Mouse (Mus musculus) lung, adult 2 months (tissue): ENCODE measurements around the gene Acap1.

Experiments
- CTCF ChIP-seq: fragments of 200-500 bp; IDR thresholded peaks from 2 replicates; pipeline ENCODE4 v1.5.1; 2011; ENCODE audit warnings: mild to moderate bottlenecking, low read length, control low read depth; ENCODE audit not compliant: insufficient read depth
- POLR2A ChIP-seq: fragments of 200-500 bp; IDR thresholded peaks from 2 replicates; pipeline ENCODE4 v1.6.1; 2011; ENCODE audit warnings: low read depth, mild to moderate bottlenecking, control low read depth, low read length, borderline replicate concordance; ENCODE audit errors: extremely low read depth

DNA sequence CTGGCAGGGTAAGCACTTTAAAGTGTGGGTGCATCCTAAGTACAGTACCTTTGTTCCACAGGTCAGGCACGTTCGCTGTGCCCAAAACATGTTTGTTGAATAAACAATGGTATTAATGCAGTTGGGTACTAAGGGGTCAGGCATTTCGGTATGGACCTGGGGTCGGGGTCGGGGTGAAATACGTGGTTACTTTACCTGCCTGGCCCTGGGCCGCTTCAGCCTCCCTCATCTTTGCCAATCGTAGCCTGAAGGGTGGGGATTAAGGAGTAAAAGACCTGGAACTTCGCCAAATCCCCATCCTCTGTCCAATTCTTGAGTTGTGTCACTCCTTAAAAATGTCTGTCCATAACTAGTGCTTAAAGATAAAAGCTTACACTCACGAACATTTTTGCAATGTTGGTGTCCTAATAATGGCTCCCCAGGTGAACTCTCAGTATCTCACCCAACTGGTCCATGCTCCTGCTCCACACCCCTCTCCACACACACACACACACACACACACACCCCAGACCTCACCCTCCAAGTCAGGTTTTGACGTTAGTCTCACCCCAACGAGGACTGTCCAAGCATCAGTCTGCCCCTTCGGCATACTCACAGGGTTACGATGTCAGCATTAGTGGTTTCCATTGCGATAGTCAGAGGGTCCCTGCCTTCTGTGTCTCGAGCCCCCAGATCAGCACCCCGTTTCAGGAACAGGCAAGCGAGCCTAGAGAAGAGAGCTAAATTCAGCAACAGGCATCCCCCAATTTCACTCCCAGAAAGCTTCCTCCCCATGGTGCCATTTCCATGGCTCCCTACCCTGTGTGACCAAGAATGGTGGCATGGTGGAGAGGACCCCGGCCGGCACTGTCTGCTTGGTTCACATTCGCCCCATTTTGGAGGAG is 13.3 kb downstream of the Acap1 start:
- TF ChIP-seq CTCF (no peak), POLR2A (no peak)
